Mouse (Mus musculus) liver, embryonic 16.5 days (tissue): ENCODE measurements around the gene Dnajc28. TPM values are rescaled to one million over a fixed set of nuclear protein-coding genes. Genes with fewer than 3 reads are reported as not detected.
A peak's percentile ranks its signal among the peaks of the same experiment; 100 is the strongest.

Experiments used
- ATAC-seq: fragments of 200-750 bp; cut with Nextera tagmentation; 2 replicates; pipeline ENCODE4 v1.8.0; 2017; ENCODE audit warnings: low read depth, mild to moderate bottlenecking, moderate number of reproducible peaks, moderate library complexity
- H3K27ac ChIP-seq: fragments of 300-500 bp; sonication (generic); 2 replicates; pipeline ENCODE4 v1.5.1; 2014; ENCODE audit warnings: mild to moderate bottlenecking, low read length
- H3K27me3 ChIP-seq: fragments of 300-500 bp; sonication (generic); 2 replicates; pipeline ENCODE4 v1.6.1; 2014; ENCODE audit warnings: low read depth, low read length, mixed read lengths; ENCODE audit not compliant: control insufficient read depth, insufficient read depth
- H3K36me3 ChIP-seq: fragments of 300-500 bp; sonication (generic); 2 replicates; pipeline ENCODE4 v1.6.1; 2014; ENCODE audit warnings: mild to moderate bottlenecking; ENCODE audit not compliant: control insufficient read depth, insufficient read depth
- H3K4me1 ChIP-seq: fragments of 300-500 bp; sonication (generic); 2 replicates; pipeline ENCODE4 v1.6.1; 2014; ENCODE audit warnings: low read depth, low read length, mixed read lengths; ENCODE audit not compliant: control insufficient read depth
- H3K4me2 ChIP-seq: fragments of 300-500 bp; sonication (generic); 2 replicates; pipeline ENCODE4 v1.6.1; 2014; ENCODE audit warnings: low read depth, low read length, mixed read lengths
- H3K4me3 ChIP-seq: fragments of 300-500 bp; sonication (generic); 2 replicates; pipeline ENCODE4 v1.5.1; 2014; ENCODE audit warnings: low read depth, mild to moderate bottlenecking, low read length
- H3K9ac ChIP-seq: fragments of 300-500 bp; sonication (generic); 2 replicates; pipeline ENCODE4 v1.6.1; 2014; ENCODE audit warnings: low read depth, low read length
- H3K9me3 ChIP-seq: fragments of 300-500 bp; sonication (generic); replicated peaks from 2 replicates; pipeline ENCODE4 v1.6.1; 2016; ENCODE audit warnings: low read length; ENCODE audit not compliant: control insufficient read depth
- WGBS: fragments of 180-500 bp; shearing (Covaris S2); extraction: QIAGEN DNeasy Blood & Tissue Kit; methylation state at CpG from one replicate; pipeline ENCODE4 v1.1.7; 2014; ENCODE audit not compliant: insufficient replicate concordance; 5-methylcytosine and 5-hydroxymethylcytosine counted together
- polyA plus RNA-seq: library from polyadenylated mRNA; unstranded; fragments of >200 nt; fragmentation: Nextera tagmentation; extraction: Ambion mirVana; gene quantifications from 2 replicates; pipeline ENCODE4 v1.2.1, GENCODE M21; 2015

The Dnajc28 gene
- polyA plus RNA-seq, 1 experiment from 2014 or later, result 2.6 TPM

GRCm38 (mm10) chr16:91588703-91589102 lies 30.1 kb downstream of the Dnajc28 start:
- Histone ChIP-seq H3K27ac (no peak overlapping the region), H3K36me3 (no peaks in the 10 kb centered on the region), H3K27me3 (no peaks in the 10 kb centered on the region), H3K9ac (no peak overlapping the region), H3K4me3 (no peak overlapping the region), H3K4me2 (no peak overlapping the region), H3K9me3 (no peaks in the 10 kb centered on the region), H3K4me1 (peaks cover 3% of the 10 kb centered on the region; the same call in 1 of the 2 replicates)
- no peak for ATAC-seq
- WGBS, result 67% methylated on average over 3 of the region's 3 CpGs

DNA sequence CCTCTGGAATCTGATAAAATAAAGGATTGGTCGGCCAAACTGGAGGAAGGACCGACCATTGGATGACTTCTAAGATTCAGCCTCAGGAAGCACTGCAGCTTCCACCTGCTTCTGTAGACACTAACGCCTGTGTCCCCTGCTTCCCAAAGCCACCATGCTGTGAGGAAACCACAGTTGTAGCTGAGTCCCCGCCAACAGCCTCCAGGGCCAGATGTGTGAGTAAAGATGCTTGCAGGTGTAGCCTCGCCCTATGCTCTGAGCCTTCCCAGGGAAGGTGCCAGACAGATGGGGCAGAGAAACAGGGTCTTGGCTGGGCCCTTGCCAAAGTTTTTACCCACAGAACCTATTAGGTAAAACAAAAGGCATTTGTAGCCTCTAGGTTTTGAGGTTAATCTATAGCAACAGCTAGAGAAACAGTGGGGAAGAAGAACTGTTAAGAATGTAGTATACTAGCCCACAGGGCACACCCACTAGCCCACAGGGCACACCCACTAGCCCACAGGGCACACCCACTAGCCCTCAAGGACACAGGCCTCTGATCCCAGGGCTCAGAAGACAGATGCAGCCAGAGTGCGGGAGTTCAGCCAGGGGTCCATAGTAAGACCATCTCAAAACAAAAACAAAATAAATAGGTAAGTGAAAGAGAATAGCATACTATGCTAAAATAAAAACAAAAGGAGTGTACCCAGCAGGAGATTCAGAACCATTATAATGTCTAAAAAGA lies 30.9 kb downstream of the Dnajc28 start:
- Histone ChIP-seq H3K36me3 (no peaks in the 10 kb centered on the region), H3K4me1 (peaks cover 3% of the 10 kb centered on the region; the same call in 1 of the 2 replicates), H3K9me3 (no peaks in the 10 kb centered on the region), H3K4me3 (no peak overlapping the region), H3K27me3 (no peaks in the 10 kb centered on the region), H3K4me2 (no peak overlapping the region), H3K9ac (no peak overlapping the region), H3K27ac (no peak overlapping the region)
- no peak; the same call in 1 of the 2 replicates for ATAC-seq
- WGBS, result 55% methylated on average over 6 of the region's 6 CpGs

DNA sequence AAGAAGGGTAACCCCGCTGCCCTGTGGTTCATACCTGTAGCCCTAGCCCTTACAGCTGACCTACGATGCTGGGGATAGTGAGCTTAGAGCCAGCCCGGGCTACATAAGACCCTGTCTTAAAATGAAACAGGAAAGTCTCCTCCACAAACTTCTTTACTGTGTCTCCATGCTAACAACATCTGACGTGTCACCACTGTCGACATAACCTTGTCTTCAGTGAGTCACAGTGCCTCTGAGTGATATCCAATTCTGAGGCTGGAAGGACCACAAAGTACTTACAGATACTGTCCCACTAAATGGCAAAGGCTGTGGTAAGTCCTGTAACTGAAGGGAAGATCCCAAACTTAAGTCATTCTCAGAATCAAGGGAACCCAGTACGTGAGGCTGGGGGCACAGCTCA lies 32.6 kb downstream of the Dnajc28 start:
- H3K27me3 ChIP-seq, result no peaks in the 10 kb centered on the region
- no peak for ATAC-seq
- H3K9me3 ChIP-seq, result no peaks in the 10 kb centered on the region
- WGBS, result 71% methylated on average over 6 of the region's 6 CpGs
- H3K9ac ChIP-seq, result no peak overlapping the region
- no peaks in the 10 kb centered on the region for H3K36me3 ChIP-seq
- no peak overlapping the region for H3K27ac ChIP-seq
- H3K4me2 ChIP-seq, result no peak overlapping the region
- H3K4me3 ChIP-seq, result no peak overlapping the region
- H3K4me1 ChIP-seq, result peaks cover 3% of the 10 kb centered on the region; the same call in 1 of the 2 replicates

DNA sequence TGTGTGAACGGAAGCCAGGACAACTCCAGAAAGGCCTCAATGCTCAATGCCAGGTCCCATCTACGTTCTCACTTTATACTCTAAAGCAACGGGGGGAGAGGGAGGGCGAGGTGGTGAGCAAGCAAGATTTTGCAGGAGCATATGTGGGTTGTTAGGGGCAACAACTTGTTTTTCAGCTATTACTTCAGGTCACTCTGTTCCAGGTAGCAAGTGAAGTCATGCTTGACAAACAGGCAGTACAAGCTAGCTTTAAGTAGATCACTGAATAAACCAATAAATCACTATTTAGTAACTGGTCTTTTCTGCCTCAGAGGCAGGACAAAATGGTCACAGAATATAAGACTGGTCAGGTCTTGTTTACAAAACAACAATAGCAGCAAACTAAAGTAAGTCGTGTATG lies 33.2 kb downstream of the Dnajc28 start:
- no peak overlapping the region for H3K9ac ChIP-seq
- no peak overlapping the region for H3K27ac ChIP-seq
- no peaks in the 10 kb centered on the region for H3K9me3 ChIP-seq
- WGBS, result 65% methylated on average over 5 of the region's 5 CpGs
- no peaks in the 10 kb centered on the region for H3K36me3 ChIP-seq
- H3K4me3 ChIP-seq, result no peak overlapping the region
- no peak overlapping the region for H3K4me2 ChIP-seq
- peaks cover 3% of the 10 kb centered on the region; the same call in 1 of the 2 replicates for H3K4me1 ChIP-seq
- no peaks in the 10 kb centered on the region for H3K27me3 ChIP-seq
- no peak for ATAC-seq

DNA sequence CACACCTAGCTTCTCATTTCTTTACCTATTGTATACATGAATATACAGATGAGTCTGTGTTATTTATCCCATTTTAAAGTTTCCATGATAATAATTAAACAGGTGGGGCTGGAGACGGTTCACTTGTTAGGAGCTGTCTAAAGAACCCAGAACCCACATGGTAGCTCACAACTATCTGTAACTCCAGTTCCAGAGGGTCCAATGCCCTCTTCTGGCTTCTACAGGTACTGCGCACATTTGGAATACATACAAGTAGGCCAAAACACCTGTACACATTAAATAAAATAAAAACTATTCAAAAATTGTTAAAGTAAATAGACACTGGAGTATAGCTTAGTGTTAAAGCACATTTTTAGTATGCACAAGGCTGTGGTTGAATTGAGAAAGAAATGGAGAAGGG lies 36.5 kb downstream of the Dnajc28 start:
- no peaks in the 10 kb centered on the region for H3K27me3 ChIP-seq
- ATAC-seq, result no peak
- no peaks in the 10 kb centered on the region for H3K9me3 ChIP-seq
- 36% methylated on average over 2 of the region's 2 CpGs for WGBS
- H3K4me1 ChIP-seq, result no peaks in the 10 kb centered on the region
- H3K9ac ChIP-seq, result no peak overlapping the region
- no peak overlapping the region for H3K27ac ChIP-seq
- no peak overlapping the region for H3K4me3 ChIP-seq
- H3K36me3 ChIP-seq, result no peaks in the 10 kb centered on the region
- no peak overlapping the region for H3K4me2 ChIP-seq

GRCm38 (mm10) chr16:91578980-91579720 lies 39.7 kb downstream of the Dnajc28 start:
- ATAC-seq, result no peak
- no peaks in the 10 kb centered on the region for H3K9me3 ChIP-seq
- 73% methylated on average over 14 of the region's 14 CpGs for WGBS
- H3K4me2 ChIP-seq, result no peak overlapping the region
- H3K4me3 ChIP-seq, result no peak overlapping the region
- H3K27ac ChIP-seq, result no peak overlapping the region
- H3K27me3 ChIP-seq, result no peaks in the 10 kb centered on the region
- H3K4me1 ChIP-seq, result no peaks in the 10 kb centered on the region
- H3K36me3 ChIP-seq, result no peaks in the 10 kb centered on the region
- H3K9ac ChIP-seq, result no peak overlapping the region

DNA sequence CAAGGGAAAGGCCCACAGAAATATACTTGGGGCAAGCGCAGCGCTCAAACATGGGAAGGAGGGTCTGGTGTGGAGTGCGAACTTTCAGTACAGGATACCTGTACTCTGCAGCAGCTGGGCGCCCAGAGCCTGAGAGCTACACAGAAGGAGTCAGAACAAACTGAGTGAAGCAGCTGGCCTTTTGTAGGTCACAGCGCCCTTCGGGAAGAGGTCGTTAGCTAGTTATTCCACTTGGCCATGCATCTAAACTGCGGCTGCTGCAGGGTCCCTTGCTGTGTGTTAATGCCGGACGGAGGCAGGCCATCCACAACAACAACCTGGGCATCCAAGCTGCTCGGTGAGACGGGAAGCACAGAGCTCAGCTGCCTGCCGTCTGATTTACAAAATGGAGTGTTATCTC lies 43.7 kb downstream of the Dnajc28 start:
- WGBS, result 75% methylated on average over 13 of the region's 13 CpGs
- Histone ChIP-seq H3K9me3 (no peaks in the 10 kb centered on the region), H3K9ac (no peak overlapping the region), H3K27ac (no peak overlapping the region), H3K4me2 (no peak overlapping the region), H3K36me3 (no peaks in the 10 kb centered on the region), H3K4me1 (no peaks in the 10 kb centered on the region), H3K27me3 (no peaks in the 10 kb centered on the region), H3K4me3 (no peak overlapping the region)
- ATAC-seq, result no peak

GRCm38 (mm10) chr16:91571105-91571504 lies 47.7 kb downstream of the Dnajc28 start:
- no peak overlapping the region for H3K9ac ChIP-seq
- no peak overlapping the region for H3K4me3 ChIP-seq
- H3K4me1 ChIP-seq, result no peaks in the 10 kb centered on the region
- H3K9me3 ChIP-seq, result no peaks in the 10 kb centered on the region
- H3K36me3 ChIP-seq, result no peaks in the 10 kb centered on the region
- WGBS, result 18% methylated on average over 3 of the region's 3 CpGs
- peak; percentile 71 for ATAC-seq
- no peaks in the 10 kb centered on the region for H3K27me3 ChIP-seq
- H3K27ac ChIP-seq, result no peak overlapping the region
- no peak overlapping the region for H3K4me2 ChIP-seq

- no peaks in the 10 kb centered on the region for H3K27me3 ChIP-seq
- no peak overlapping the region for H3K27ac ChIP-seq
- ATAC-seq, result no peak
- no peak overlapping the region for H3K4me3 ChIP-seq
- H3K36me3 ChIP-seq, result no peaks in the 10 kb centered on the region
- H3K4me2 ChIP-seq, result no peak overlapping the region
- WGBS, result 75% methylated on average over 10 of the region's 10 CpGs
- H3K9me3 ChIP-seq, result no peaks in the 10 kb centered on the region
- H3K9ac ChIP-seq, result no peak overlapping the region
- peaks cover 15% of the 10 kb centered on the region for H3K4me1 ChIP-seq
These were observed 49.9 kb downstream of the Dnajc28 start for GRCm38 (mm10) chr16:91568960-91569359.
